Mouse (Mus musculus) left cerebral cortex, adult 2 months (tissue): Measurements from ENCODE around the gene Siglec1. TPM values are rescaled to one million over a fixed set of nuclear protein-coding genes. Genes with fewer than 3 reads are reported as not detected.

Experiments
- DNase-seq, 2 experiments: peaks; one replicate each; pipeline ENCODE4 v3.0.0; 2021 to 2022; ENCODE audit warnings: low spot score in 2 of 2, mixed read lengths in 1 of 2; ENCODE audit errors: extremely low spot score in 1 of 2
- H3K27ac ChIP-seq: fragments of 200-600 bp; 2 replicates; pipeline ENCODE4 v1.8.1; 2022
- H3K4me3 ChIP-seq: fragments of 200-600 bp; 2 replicates; pipeline ENCODE4 v1.8.1; 2022
- CTCF ChIP-seq: fragments of 200-600 bp; IDR thresholded peaks from 2 replicates; pipeline ENCODE4 v1.8.1; 2022; ENCODE audit warnings: antibody characterized with exemption, mild to moderate bottlenecking, moderate library complexity
- intact Hi-C: fragments of 180-260 bp; cut with DNase I; formaldehyde crosslinking; loops from one replicate; pipeline ENCODE4 v1.15.1; 2025
- long read RNA-seq, 2 experiments: library from polyadenylated mRNA; stranded (forward); transcript quantifications; one replicate each; pipeline ENCODE4 v2.0.0; 2021; ENCODE audit warnings: borderline mapping rate in 2 of 2
- total RNA-seq, 2 experiments: library from RNA; stranded (reverse); gene quantifications; 2 replicates each; pipeline ENCODE4 v1.2.3; 2021

Gene Siglec1
- total RNA-seq = under 1 TPM; 0.44 to 0.45 TPM
- long read RNA-seq, experiment 1 = 0 reads
- long read RNA-seq, experiment 2, partial matches to known transcripts = 0 of 1 reads
- long read RNA-seq, experiment 2, other reads (novel, unspliced or antisense) = 1 of 1 reads

DNA sequence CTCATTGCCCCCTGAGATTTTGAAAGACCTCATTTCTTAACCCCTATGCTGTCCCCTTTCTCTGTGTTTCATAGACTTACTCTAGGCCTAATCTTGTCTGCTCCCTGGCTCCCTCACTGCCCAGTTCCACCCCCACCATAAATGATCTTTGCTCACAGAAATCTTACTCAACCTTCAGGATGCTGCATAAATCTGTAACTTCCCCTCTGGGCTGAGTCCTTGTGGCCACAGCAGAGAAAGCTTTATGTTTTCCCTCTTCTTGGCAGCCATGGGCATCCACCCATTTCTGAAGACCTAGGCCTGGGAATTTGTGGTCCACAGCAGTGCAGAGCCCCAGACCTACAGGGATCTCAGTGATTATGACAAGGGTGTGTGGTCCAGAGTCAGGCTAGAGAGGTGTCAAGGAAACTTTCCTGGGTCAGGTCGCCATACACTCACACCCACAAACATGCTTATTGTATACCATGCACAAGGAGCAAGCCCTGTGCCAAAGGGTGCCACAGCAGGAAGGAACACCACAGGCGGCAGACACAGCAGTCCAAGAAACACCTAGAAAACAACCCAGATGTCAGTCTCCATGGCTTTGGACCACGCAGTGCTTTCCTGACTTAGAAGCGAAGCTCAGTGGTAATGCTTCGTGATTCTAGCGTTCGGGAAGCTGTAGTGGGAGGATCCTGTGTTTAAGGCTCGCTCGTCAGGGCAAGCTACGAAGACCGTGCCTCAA, at the start of gene Siglec1:
Gene Siglec1 (minus strand): TSS at position 99 of the 724 bp plus-strand sequence.
- no peak for TF ChIP-seq CTCF
- DNase-seq = no peak

DNA sequence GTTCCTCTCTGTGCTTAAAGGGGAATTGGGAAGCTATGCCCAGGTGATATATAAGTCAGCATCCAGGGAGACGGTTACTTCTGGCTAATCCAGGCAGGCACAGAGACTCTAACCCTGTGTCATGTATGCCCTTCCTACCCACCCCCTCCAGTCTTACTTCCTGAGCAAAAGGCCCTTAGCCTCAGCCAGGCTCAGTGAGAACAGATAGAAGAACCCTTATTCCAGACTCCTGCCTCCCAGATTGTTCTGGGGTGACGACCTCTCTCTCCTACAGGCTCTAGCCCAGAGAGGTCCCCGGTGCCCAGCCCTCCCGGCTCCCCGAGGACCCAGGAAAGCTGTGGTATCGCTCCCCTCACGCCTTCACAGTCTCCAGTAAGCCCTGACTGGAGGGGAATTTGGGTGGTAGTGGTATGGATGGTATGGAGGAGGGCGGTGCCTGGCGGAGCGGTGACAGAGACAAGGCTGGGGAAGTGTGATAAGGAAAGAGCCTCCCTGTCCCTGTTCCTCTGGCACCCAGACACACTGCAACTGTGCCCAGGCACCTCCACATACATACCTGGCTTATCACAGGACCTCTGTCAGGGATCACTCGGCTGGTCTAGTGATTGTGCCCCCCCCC, 49.1 kb upstream of the Siglec1 start:
- no peak for TF ChIP-seq CTCF
- intact Hi-C loops = no loop called here
- H3K4me3 ChIP-seq = no peak overlapping the region
- no peak overlapping the region for H3K27ac ChIP-seq
- DNase-seq = no peak

More for the DNA sequence above, at the start of gene Siglec1:
- no peak within 1 kb of the TSS for H3K27ac ChIP-seq
- intact Hi-C loops = no loop called here
- H3K4me3 ChIP-seq = no peak within 1 kb of the TSS

- TF ChIP-seq CTCF = no peak
- Histone ChIP-seq H3K27ac (peak overlapping the region; percentile 40; the same call in 1 of the 2 replicates), H3K4me3 (no peak overlapping the region)
- DNase-seq = no peak
- intact Hi-C loops = no loop called here
Measured at GRCm38 (mm10) chr2:131134826-131135400, 48.3 kb upstream of the Siglec1 start.

- intact Hi-C loops = no loop called here
- no peak for DNase-seq
Measured at GRCm38 (mm10) chr2:131134381-131134780, 47.8 kb upstream of the Siglec1 start.

GRCm38 (mm10) chr2:131132930-131133547, 46.5 kb upstream of the Siglec1 start, which contains the start of gene Gm11037:
Gene Gm11037 (plus strand): TSS chr2:131133497.
- Histone ChIP-seq H3K27ac (no peak within 1 kb of the TSS), H3K4me3 (no peak within 1 kb of the TSS)
- no peak for TF ChIP-seq CTCF
- intact Hi-C loops = no loop called here
- no peak for DNase-seq

More at GRCm38 (mm10) chr2:131134381-131134780, 47.8 kb upstream of the Siglec1 start:
- Histone ChIP-seq H3K27ac (peak overlapping the region; percentile 40; the same call in 1 of the 2 replicates), H3K4me3 (no peak overlapping the region)
- no peak for TF ChIP-seq CTCF

- no peak for TF ChIP-seq CTCF
- intact Hi-C loops = no loop called here
- DNase-seq = no peak
- H3K27ac ChIP-seq = no peak overlapping the region
- no peak overlapping the region for H3K4me3 ChIP-seq
Measured at GRCm38 (mm10) chr2:131132111-131132888, 45.7 kb upstream of the Siglec1 start.

- H3K4me3 ChIP-seq = no peak overlapping the region
- no peak overlapping the region for H3K27ac ChIP-seq
- intact Hi-C loops = no loop called here
- no peak for TF ChIP-seq CTCF
- DNase-seq = no peak
Measured at GRCm38 (mm10) chr2:131130849-131131248, 44.3 kb upstream of the Siglec1 start.

GRCm38 (mm10) chr2:131129836-131130235, 43.3 kb upstream of the Siglec1 start:
- Histone ChIP-seq H3K4me3 (no peak overlapping the region; the same call in 1 of the 2 replicates), H3K27ac (peak overlapping the region; percentile 56; the same call in 1 of the 2 replicates)
- intact Hi-C loops = no loop called here
- no peak for TF ChIP-seq CTCF
- DNase-seq = no peak

GRCm38 (mm10) chr2:131128636-131129157, 42.1 kb upstream of the Siglec1 start:
- no peak for TF ChIP-seq CTCF
- Histone ChIP-seq H3K27ac (peak overlapping the region; percentile 69; the same call in 1 of the 2 replicates), H3K4me3 (peak overlapping the region; percentile 45)
- intact Hi-C loops = no loop called here
- no peak for DNase-seq

- no peak for DNase-seq
- intact Hi-C loops = no loop called here
- peak overlapping the region; percentile 69; the same call in 1 of the 2 replicates for H3K27ac ChIP-seq
- TF ChIP-seq CTCF = no peak
- H3K4me3 ChIP-seq = peak overlapping the region; percentile 45
Measured at GRCm38 (mm10) chr2:131128211-131128610, 41.6 kb upstream of the Siglec1 start.
